Mouse (Mus musculus) fibroblast of lung, adult 2 months (primary cell): ENCODE results near the gene Crtc2.
A peak's percentile ranks its signal among the peaks of the same experiment; 100 is the strongest.

Source experiments
- DNase-seq: peaks from one replicate; pipeline ENCODE4 v3.0.0-alpha.2; 2011; ENCODE audit warnings: low read depth

Crtc2 gene

GRCm38 (mm10) chr3:90253653-90254418, at the start of gene Crtc2:
TSS of gene Crtc2 (plus strand) at chr3:90254163.
- peak; percentile 94 for DNase-seq

GRCm38 (mm10) chr3:90204582-90204981, 49.4 kb upstream of the Crtc2 start:
- DNase-seq = no peak

- DNase-seq = no peak
Observed at GRCm38 (mm10) chr3:90208662-90209061, 45.3 kb upstream of the Crtc2 start.

GRCm38 (mm10) chr3:90209908-90210566, 43.9 kb upstream of the Crtc2 start:
- DNase-seq = no peak

- no peak for DNase-seq
Observed at GRCm38 (mm10) chr3:90211475-90212398, 42.2 kb upstream of the Crtc2 start.

GRCm38 (mm10) chr3:90212723-90213122, 41.2 kb upstream of the Crtc2 start:
- no peak for DNase-seq

- DNase-seq = peak; percentile 91
Observed at GRCm38 (mm10) chr3:90213377-90213866, 40.5 kb upstream of the Crtc2 start, which contains the start of the genes Rps27 and Rab13. TSS of gene Rps27 (minus strand) at chr3:90213651. TSS of gene Rab13 (plus strand) at chr3:90213695.

- DNase-seq = no peak
Observed at GRCm38 (mm10) chr3:90213956-90214684, 39.8 kb upstream of the Crtc2 start.

GRCm38 (mm10) chr3:90215825-90216380, 38.1 kb upstream of the Crtc2 start:
- no peak for DNase-seq

GRCm38 (mm10) chr3:90220088-90220487, 33.9 kb upstream of the Crtc2 start:
- peak; percentile 49 for DNase-seq

GRCm38 (mm10) chr3:90220531-90220951, 33.4 kb upstream of the Crtc2 start:
- peak; percentile 48 for DNase-seq

GRCm38 (mm10) chr3:90221123-90221522, 32.8 kb upstream of the Crtc2 start:
- DNase-seq = no peak

- no peak for DNase-seq
Observed at GRCm38 (mm10) chr3:90222455-90222854, 31.5 kb upstream of the Crtc2 start.

GRCm38 (mm10) chr3:90222941-90223340, 31.0 kb upstream of the Crtc2 start:
- no peak for DNase-seq

- no peak for DNase-seq
Observed at GRCm38 (mm10) chr3:90224331-90224730, 29.6 kb upstream of the Crtc2 start.

GRCm38 (mm10) chr3:90231075-90231474, 22.9 kb upstream of the Crtc2 start:
- DNase-seq = no peak

- DNase-seq = peak; percentile 87
Observed at GRCm38 (mm10) chr3:90231507-90232333, 22.2 kb upstream of the Crtc2 start, which contains the start of gene Jtb. TSS of gene Jtb (plus strand) at chr3:90231597.

- DNase-seq = no peak
Observed at GRCm38 (mm10) chr3:90241251-90241650, 12.7 kb upstream of the Crtc2 start.

GRCm38 (mm10) chr3:90241669-90242358, 12.1 kb upstream of the Crtc2 start:
- no peak for DNase-seq
